Mouse (Mus musculus) liver, embryonic 12.5 days (tissue): ENCODE measurements around the gene Rars2. TPM values are rescaled to one million over a fixed set of nuclear protein-coding genes. Genes with fewer than 3 reads are reported as not detected.

Experiments
- ATAC-seq: fragments of 200-750 bp; cut with Nextera tagmentation; 2 replicates; pipeline ENCODE4 v1.8.0; 2017; ENCODE audit warnings: moderate number of reproducible peaks, mild to moderate bottlenecking, moderate library complexity
- H3K27ac ChIP-seq: fragments of 300-500 bp; sonication (generic); 2 replicates; pipeline ENCODE4 v1.5.1; 2016; ENCODE audit warnings: mild to moderate bottlenecking
- H3K27me3 ChIP-seq: fragments of 300-500 bp; sonication (generic); replicated peaks from 2 replicates; pipeline ENCODE4 v1.6.1; 2016; ENCODE audit warnings: mild to moderate bottlenecking, moderate library complexity
- H3K36me3 ChIP-seq: fragments of 300-500 bp; sonication (generic); 2 replicates; pipeline ENCODE4 v1.6.1; 2016; ENCODE audit warnings: mild to moderate bottlenecking, moderate library complexity
- H3K4me1 ChIP-seq: fragments of 300-500 bp; sonication (generic); 2 replicates; pipeline ENCODE4 v1.6.1; 2016
- H3K4me2 ChIP-seq: fragments of 300-500 bp; sonication (generic); 2 replicates; pipeline ENCODE4 v1.6.1; 2016; ENCODE audit warnings: mild to moderate bottlenecking, moderate library complexity
- H3K4me3 ChIP-seq: fragments of 300-500 bp; sonication (generic); 2 replicates; pipeline ENCODE4 v1.5.1; 2016; ENCODE audit warnings: mild to moderate bottlenecking, moderate library complexity
- H3K9ac ChIP-seq: fragments of 300-500 bp; sonication (generic); 2 replicates; pipeline ENCODE4 v1.6.1; 2016; ENCODE audit warnings: mild to moderate bottlenecking, moderate library complexity
- H3K9me3 ChIP-seq: fragments of 300-500 bp; sonication (generic); replicated peaks from 2 replicates; pipeline ENCODE4 v1.6.1; 2016; ENCODE audit warnings: mild to moderate bottlenecking, moderate library complexity
- WGBS: fragments of 180-500 bp; shearing (Covaris S2); methylation state at CpG from one replicate; pipeline ENCODE4 v1.1.7; 2016; ENCODE audit not compliant: insufficient replicate concordance; 5-methylcytosine and 5-hydroxymethylcytosine counted together
- polyA plus RNA-seq: library from polyadenylated mRNA; unstranded; fragments of >200 nt; fragmentation: Nextera tagmentation; extraction: Ambion mirVana; gene quantifications from 2 replicates; pipeline ENCODE4 v1.2.1, GENCODE M21; 2016

Rars2 gene
- polyA plus RNA-seq, 1 experiment from 2014 or later = 50.9 TPM

GRCm38 (mm10) chr4:34707248-34707647, 92.5 kb downstream of the Rars2 start:
- no peak overlapping the region for H3K27ac ChIP-seq
- H3K4me1 ChIP-seq = no peaks in the 10 kb centered on the region
- H3K4me2 ChIP-seq = no peak overlapping the region
- no peak overlapping the region for H3K9ac ChIP-seq
- no peak for ATAC-seq
- 59% methylated on average over 3 of the region's 3 CpGs for WGBS
- no peaks in the 10 kb centered on the region for H3K36me3 ChIP-seq
- H3K4me3 ChIP-seq = no peak overlapping the region
- no peaks in the 10 kb centered on the region for H3K27me3 ChIP-seq
- H3K9me3 ChIP-seq = no peaks in the 10 kb centered on the region

- Histone ChIP-seq H3K27me3 (no peaks in the 10 kb centered on the region), H3K4me1 (no peaks in the 10 kb centered on the region), H3K27ac (no peak overlapping the region), H3K9ac (no peak overlapping the region), H3K4me3 (no peak overlapping the region), H3K4me2 (no peak overlapping the region), H3K9me3 (no peaks in the 10 kb centered on the region), H3K36me3 (no peaks in the 10 kb centered on the region)
- ATAC-seq = no peak
- 71% methylated on average over 3 of the region's 3 CpGs for WGBS
Measured at GRCm38 (mm10) chr4:34708127-34708526, 93.4 kb downstream of the Rars2 start.

Other genes starting within 250 kb of the Rars2 start
- 48.1 and 48.8 TPM in 2 replicates for gene Akirin2, start 64.0 kb upstream of the Rars2 start, polyA plus RNA-seq
- gene Orc3, start within 50 bp of the Rars2 start, polyA plus RNA-seq = 73.0 and 75.2 TPM in 2 replicates
- gene Slc35a1, start 72.5 kb downstream of the Rars2 start, polyA plus RNA-seq = 21.8 and 24.3 TPM in 2 replicates
- not detected in 2 replicates for gene Cfap206, start 115.2 kb downstream of the Rars2 start, polyA plus RNA-seq
- not detected in 2 replicates for gene Gm136, start 141.3 kb downstream of the Rars2 start, polyA plus RNA-seq
- gene Smim8, start 163.5 kb downstream of the Rars2 start, polyA plus RNA-seq = 30.0 and 30.3 TPM in 2 replicates